Mouse (Mus musculus): ENCODE measurements around the gene Slc7a8. TPM values are rescaled to one million over a fixed set of nuclear protein-coding genes. Genes with fewer than 3 reads are reported as not detected.

The Slc7a8 gene
- polyA plus RNA-seq, 1 experiment from 2014 or later = 2.7 TPM

DNA sequence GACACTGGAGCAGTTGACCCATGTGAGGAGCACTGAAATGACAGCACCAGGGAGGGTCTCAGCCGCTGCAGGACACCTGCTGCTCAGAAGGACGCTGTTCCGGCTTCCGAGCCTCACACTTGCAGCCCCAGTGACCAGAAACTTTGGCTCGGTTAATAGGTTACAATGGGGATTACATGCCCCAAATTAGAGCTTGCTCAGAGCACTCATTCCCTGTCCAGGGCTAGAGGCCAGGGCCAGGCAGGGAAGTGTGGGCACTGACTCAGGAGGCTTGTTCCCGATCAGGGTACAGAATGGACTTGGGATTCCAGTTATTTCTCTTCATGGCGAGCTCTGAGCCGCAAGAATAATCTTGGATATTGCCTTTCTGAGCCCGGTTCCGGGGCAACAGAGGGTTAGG, 44.1 kb downstream of the Slc7a8 start:
- 82% methylated on average over 10 of the region's 10 CpGs for WGBS
- Histone ChIP-seq H3K9me3 (ENCODE audit: low read depth, low read length) (no peaks in the 10 kb centered on the region), H3K4me3 (ENCODE audit: low read depth, low read length) (no peak overlapping the region), H3K27ac (ENCODE audit: low read depth) (no peak overlapping the region), H3K27me3 (ENCODE audit: insufficient read depth, low read length) (no peaks in the 10 kb centered on the region), H3K9ac (no peak overlapping the region), H3K4me2 (no peak overlapping the region), H3K4me1 (ENCODE audit: insufficient read depth) (no peaks in the 10 kb centered on the region), H3K36me3 (ENCODE audit: insufficient read depth) (no peaks in the 10 kb centered on the region)
- ATAC-seq (ENCODE audit: insufficient read depth) = no peak
- no peak for TF ChIP-seq CTCF (IDR thresholded peaks at IDR 0.05; ENCODE audit: low read depth)
- no peak for DNase-seq

DNA sequence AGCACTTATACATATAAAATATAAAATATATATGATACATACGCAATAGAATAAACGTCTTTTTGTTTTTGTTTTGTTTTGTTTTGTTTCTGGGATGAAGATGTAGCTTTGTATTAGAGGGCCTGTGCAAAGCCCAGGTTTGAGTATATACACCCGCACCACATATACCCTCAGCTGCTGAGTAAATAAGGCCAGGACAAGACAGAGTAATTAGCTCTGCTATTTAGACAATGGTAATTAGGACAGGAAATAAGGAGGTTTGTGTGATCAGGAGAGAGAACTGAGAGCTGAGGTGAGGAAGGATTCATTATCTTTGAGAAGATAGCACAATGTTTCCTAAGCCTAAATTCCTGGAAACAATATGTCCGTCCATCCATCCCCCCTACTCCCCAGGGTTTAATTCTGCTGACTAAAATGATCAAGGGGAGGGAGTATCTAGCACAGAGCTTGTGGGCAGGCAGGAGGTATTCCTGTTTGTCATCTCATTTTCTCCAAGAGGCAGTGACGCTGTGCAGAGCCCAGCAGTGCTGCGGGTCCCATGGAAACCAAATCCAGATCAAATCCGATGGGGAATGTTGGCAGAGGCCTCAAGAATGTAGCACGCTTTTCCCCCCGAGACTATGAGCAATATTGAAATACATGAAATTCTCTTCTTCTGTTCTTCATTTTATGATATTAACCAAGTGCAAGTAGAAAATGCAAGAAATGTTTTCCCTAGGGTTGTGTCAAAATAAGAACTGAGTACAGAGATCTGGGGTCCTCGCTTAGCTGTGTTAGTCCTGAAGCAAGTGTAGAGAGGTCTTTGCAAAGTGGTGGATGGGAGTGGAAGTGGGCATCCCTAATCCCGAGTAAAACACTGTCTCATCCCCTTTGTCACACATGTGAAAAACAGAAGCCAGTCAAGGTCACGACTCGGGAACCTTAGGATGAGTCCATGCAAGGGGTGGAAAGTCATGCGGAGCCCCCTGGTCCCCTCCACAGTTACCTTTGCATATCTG, 44.9 kb downstream of the Slc7a8 start:
- WGBS = 67% methylated on average over 14 of the region's 14 CpGs
- H3K27ac ChIP-seq (ENCODE audit: low read depth) = no peak overlapping the region
- H3K4me1 ChIP-seq (ENCODE audit: insufficient read depth) = no peaks in the 10 kb centered on the region
- H3K9me3 ChIP-seq (ENCODE audit: low read depth, low read length) = no peaks in the 10 kb centered on the region
- no peak overlapping the region for H3K4me3 ChIP-seq (ENCODE audit: low read depth, low read length)
- TF ChIP-seq CTCF (IDR thresholded peaks at IDR 0.05; ENCODE audit: low read depth) = no peak
- H3K4me2 ChIP-seq = no peak overlapping the region
- no peak for ATAC-seq (ENCODE audit: insufficient read depth)
- H3K9ac ChIP-seq = no peak overlapping the region
- no peak for DNase-seq
- H3K27me3 ChIP-seq (ENCODE audit: insufficient read depth, low read length) = no peaks in the 10 kb centered on the region
- H3K36me3 ChIP-seq (ENCODE audit: insufficient read depth) = no peaks in the 10 kb centered on the region

DNA sequence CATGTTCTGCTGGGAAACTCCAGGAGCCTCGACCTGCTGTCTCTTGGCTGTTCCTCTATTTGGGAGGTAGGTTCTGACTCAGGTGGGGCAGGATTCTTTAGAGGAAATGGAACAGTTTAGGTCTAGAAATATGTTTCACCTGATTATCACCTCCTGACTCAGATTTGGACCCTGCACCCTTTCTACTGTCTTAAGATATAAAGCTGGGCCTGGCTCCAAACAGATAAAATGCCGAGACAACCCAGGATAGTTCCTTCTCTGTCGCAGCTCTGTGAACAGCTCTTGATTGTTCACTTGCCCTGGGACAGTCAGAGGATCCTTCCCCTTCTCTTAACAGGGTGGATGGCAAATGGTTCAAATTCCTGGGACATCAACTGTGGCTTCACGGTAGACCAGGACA, 46.5 kb downstream of the Slc7a8 start:
- no peak overlapping the region for H3K4me2 ChIP-seq
- DNase-seq (no peak), ATAC-seq (ENCODE audit: insufficient read depth) (no peak)
- H3K36me3 ChIP-seq (ENCODE audit: insufficient read depth) = no peaks in the 10 kb centered on the region
- H3K27me3 ChIP-seq (ENCODE audit: insufficient read depth, low read length) = no peaks in the 10 kb centered on the region
- no peaks in the 10 kb centered on the region for H3K9me3 ChIP-seq (ENCODE audit: low read depth, low read length)
- no peak overlapping the region for H3K27ac ChIP-seq (ENCODE audit: low read depth)
- no peaks in the 10 kb centered on the region for H3K4me1 ChIP-seq (ENCODE audit: insufficient read depth)
- H3K9ac ChIP-seq = no peak overlapping the region
- 57% methylated on average over 4 of the region's 4 CpGs for WGBS
- H3K4me3 ChIP-seq (ENCODE audit: low read depth, low read length) = no peak overlapping the region
- no peak for TF ChIP-seq CTCF (IDR thresholded peaks at IDR 0.05; ENCODE audit: low read depth)

DNA sequence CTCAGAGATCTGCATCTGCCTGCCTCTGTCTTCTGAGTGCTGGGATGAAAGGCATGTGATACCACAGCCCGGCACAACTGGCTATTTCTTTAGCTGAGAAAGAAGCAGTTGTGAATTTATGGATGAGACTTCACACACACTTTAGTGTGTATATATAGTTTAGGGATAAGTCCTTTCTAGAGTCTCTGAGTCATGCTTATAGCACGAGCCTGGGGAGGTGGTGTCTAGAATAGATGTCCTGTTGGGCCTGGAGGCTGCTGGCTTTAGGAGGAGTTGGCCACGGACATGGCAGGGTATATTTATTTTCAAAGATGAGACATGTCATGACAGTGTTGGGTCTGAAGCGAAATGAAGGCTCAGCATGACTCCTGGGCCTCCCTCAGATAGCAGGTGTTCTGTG, 47.7 kb downstream of the Slc7a8 start:
- no peaks in the 10 kb centered on the region for H3K4me1 ChIP-seq (ENCODE audit: insufficient read depth)
- DNase-seq (no peak), ATAC-seq (ENCODE audit: insufficient read depth) (no peak)
- no peaks in the 10 kb centered on the region for H3K36me3 ChIP-seq (ENCODE audit: insufficient read depth)
- H3K4me2 ChIP-seq = no peak overlapping the region
- TF ChIP-seq CTCF (IDR thresholded peaks at IDR 0.05; ENCODE audit: low read depth) = no peak
- H3K9ac ChIP-seq = no peak overlapping the region
- no peaks in the 10 kb centered on the region for H3K27me3 ChIP-seq (ENCODE audit: insufficient read depth, low read length)
- no peak overlapping the region for H3K27ac ChIP-seq (ENCODE audit: low read depth)
- H3K4me3 ChIP-seq (ENCODE audit: low read depth, low read length) = no peak overlapping the region
- WGBS = 56% methylated on average over 4 of the region's 4 CpGs
- no peaks in the 10 kb centered on the region for H3K9me3 ChIP-seq (ENCODE audit: low read depth, low read length)

DNA sequence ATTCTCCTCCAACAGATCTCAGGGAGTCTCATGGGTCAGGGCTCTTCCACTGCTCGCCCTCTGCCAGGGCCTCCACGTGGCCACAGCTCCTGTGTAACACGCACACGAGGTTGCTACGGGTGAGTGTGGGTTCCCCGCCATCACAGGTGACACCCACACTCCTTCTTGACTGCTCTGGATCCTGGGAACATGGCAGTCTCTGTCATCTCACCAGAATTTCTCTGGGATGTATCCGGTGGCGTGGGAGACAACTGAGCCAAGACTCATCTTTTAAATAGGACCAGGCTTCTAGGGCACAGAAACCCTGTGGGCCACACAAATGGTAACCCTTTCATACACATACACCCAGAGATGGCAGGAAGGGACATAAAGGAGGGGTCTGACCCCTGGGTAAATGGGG, 49.5 kb downstream of the Slc7a8 start:
- no peak for TF ChIP-seq CTCF (IDR thresholded peaks at IDR 0.05; ENCODE audit: low read depth)
- ATAC-seq (ENCODE audit: insufficient read depth) (no peak), DNase-seq (no peak)
- Histone ChIP-seq H3K27me3 (ENCODE audit: insufficient read depth, low read length) (no peaks in the 10 kb centered on the region), H3K4me3 (ENCODE audit: low read depth, low read length) (no peak overlapping the region), H3K9me3 (ENCODE audit: low read depth, low read length) (no peaks in the 10 kb centered on the region), H3K9ac (no peak overlapping the region), H3K27ac (ENCODE audit: low read depth) (no peak overlapping the region), H3K36me3 (ENCODE audit: insufficient read depth) (no peaks in the 10 kb centered on the region), H3K4me2 (no peak overlapping the region), H3K4me1 (ENCODE audit: insufficient read depth) (no peaks in the 10 kb centered on the region)
- 84% methylated on average over 8 of the region's 8 CpGs for WGBS

DNA sequence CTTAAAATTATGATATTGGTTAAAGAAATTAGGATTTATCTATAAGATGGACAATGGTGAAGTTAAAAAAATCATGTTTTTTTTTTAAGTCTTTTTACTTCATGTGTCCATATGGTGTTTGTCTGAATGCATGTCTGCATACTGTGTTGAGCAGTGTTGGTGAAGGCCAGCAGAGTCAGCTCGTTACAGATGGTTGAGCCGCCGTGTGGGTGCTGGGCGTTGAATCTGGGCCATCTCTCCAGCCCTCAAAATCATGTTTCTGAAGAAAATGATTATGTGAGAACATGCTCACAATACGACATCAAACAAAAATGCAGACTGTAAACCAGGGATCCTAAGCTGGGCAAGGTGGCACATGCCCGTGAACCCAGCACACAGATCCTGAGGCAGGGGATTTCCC, 51.4 kb downstream of the Slc7a8 start:
- Histone ChIP-seq H3K4me3 (ENCODE audit: low read depth, low read length) (no peak overlapping the region), H3K9me3 (ENCODE audit: low read depth, low read length) (no peaks in the 10 kb centered on the region), H3K27ac (ENCODE audit: low read depth) (no peak overlapping the region), H3K4me2 (no peak overlapping the region), H3K27me3 (ENCODE audit: insufficient read depth, low read length) (no peaks in the 10 kb centered on the region), H3K4me1 (ENCODE audit: insufficient read depth) (no peaks in the 10 kb centered on the region), H3K36me3 (ENCODE audit: insufficient read depth) (no peaks in the 10 kb centered on the region), H3K9ac (no peak overlapping the region)
- whole genome bisulfite sequencing = 58% methylated on average over 6 of the region's 6 CpGs
- no peak for ATAC-seq (ENCODE audit: insufficient read depth)
- no peak for DNase-seq
- TF ChIP-seq CTCF (IDR thresholded peaks at IDR 0.05; ENCODE audit: low read depth) = no peak

DNA sequence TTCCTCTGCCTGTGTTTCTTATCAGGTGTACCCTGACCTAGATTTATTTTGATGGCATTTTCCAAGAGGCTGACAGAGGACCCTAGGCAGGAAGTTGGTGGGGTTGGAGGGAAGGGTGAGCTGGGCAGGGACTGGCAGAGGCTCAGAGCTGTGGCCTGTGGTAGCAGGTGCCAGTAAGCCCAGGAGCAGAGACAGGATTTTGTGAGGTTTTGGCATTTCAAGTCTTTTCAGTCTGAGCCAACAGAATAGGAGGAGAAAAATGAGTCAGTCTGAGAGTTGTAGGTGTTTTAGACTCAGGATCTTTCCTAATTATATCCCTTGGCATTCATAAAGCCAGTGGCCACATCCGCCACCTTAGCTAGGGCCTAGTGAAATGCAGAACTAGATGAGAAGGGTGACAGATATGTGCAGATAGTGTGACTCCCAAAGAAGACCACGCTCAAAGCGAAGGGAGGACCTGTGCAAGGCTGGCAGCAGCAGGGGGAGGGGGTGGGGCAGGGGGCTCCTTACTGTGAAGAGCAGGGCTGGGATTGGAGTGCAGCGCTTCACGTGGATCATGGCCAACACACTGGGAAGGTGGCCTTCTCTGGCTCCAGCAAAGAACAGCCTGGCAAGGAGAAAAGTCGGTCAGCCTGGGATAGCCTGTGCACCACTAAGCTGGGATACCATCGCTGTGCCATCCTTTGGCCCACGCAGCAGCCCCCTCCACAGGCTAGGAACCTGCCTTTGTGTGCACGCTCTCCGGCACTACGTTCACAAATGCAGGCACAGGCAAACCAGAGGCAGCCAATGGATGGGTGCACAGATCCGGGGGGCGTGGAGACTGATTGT, 52.7 kb downstream of the Slc7a8 start:
- no peaks in the 10 kb centered on the region for H3K9me3 ChIP-seq (ENCODE audit: low read depth, low read length)
- no peaks in the 10 kb centered on the region; the same call in 1 of the 2 replicates for H3K27me3 ChIP-seq (ENCODE audit: insufficient read depth, low read length)
- 73% methylated on average over 13 of the region's 13 CpGs for WGBS
- H3K4me1 ChIP-seq (ENCODE audit: insufficient read depth) = no peaks in the 10 kb centered on the region
- H3K9ac ChIP-seq = no peak overlapping the region
- DNase-seq (no peak), ATAC-seq (ENCODE audit: insufficient read depth) (no peak)
- no peak for TF ChIP-seq CTCF (IDR thresholded peaks at IDR 0.05; ENCODE audit: low read depth)
- H3K36me3 ChIP-seq (ENCODE audit: insufficient read depth) = no peaks in the 10 kb centered on the region
- no peak overlapping the region for H3K4me2 ChIP-seq
- H3K27ac ChIP-seq (ENCODE audit: low read depth) = no peak overlapping the region
- H3K4me3 ChIP-seq (ENCODE audit: low read depth, low read length) = no peak overlapping the region
